Mouse (Mus musculus): ENCODE measurements around the gene Dnah14. TPM values are rescaled to one million over a fixed set of nuclear protein-coding genes. Genes with fewer than 3 reads are reported as not detected.
A peak's percentile ranks its signal among the peaks of the same experiment; 100 is the strongest.

Dnah14 gene
- polyA plus RNA-seq, 1 experiment from 2014 or later = 1.0 TPM

GRCm38 (mm10) chr1:181555475-181555874, 20.9 kb upstream of the Dnah14 start:
- Histone ChIP-seq H3K27me3 (ENCODE audit: insufficient read depth, poor library complexity, severe bottlenecking) (no peaks in the 10 kb centered on the region), H3K4me1 (replicated peaks) (peaks cover 15% of the 10 kb centered on the region), H3K27ac (no peak overlapping the region), H3K9me3 (no peaks in the 10 kb centered on the region), H3K36me3 (no peaks in the 10 kb centered on the region), H3K4me3 (no peak overlapping the region)
- DNase-seq (ENCODE audit: low spot score) = no peak
- WGBS = 89% methylated on average over 5 of the region's 5 CpGs

GRCm38 (mm10) chr1:181559655-181560054, 16.7 kb upstream of the Dnah14 start:
- DNase-seq (ENCODE audit: low spot score) = no peak
- no peak overlapping the region for H3K4me3 ChIP-seq
- WGBS = 82% methylated on average over 10 of the region's 10 CpGs

GRCm38 (mm10) chr1:181560325-181560724, 16.0 kb upstream of the Dnah14 start:
- Histone ChIP-seq H3K36me3 (no peaks in the 10 kb centered on the region), H3K27me3 (ENCODE audit: insufficient read depth, poor library complexity, severe bottlenecking) (0 out of 2 replicates have a peak, but pooled peaks cover 4% of the 10 kb centered on the region), H3K4me1 (replicated peaks) (peaks cover 10% of the 10 kb centered on the region), H3K9me3 (no peaks in the 10 kb centered on the region), H3K27ac (no peak overlapping the region), H3K4me3 (no peak overlapping the region)
- DNase-seq (ENCODE audit: low spot score) = no peak
- WGBS = 89% methylated on average over 6 of the region's 6 CpGs

More at GRCm38 (mm10) chr1:181559655-181560054, 16.7 kb upstream of the Dnah14 start:
- Histone ChIP-seq H3K27me3 (ENCODE audit: insufficient read depth, poor library complexity, severe bottlenecking) (0 out of 2 replicates have a peak, but pooled peaks cover 4% of the 10 kb centered on the region), H3K4me1 (replicated peaks) (peaks cover 10% of the 10 kb centered on the region), H3K27ac (no peak overlapping the region), H3K9me3 (no peaks in the 10 kb centered on the region), H3K36me3 (no peaks in the 10 kb centered on the region)

DNA sequence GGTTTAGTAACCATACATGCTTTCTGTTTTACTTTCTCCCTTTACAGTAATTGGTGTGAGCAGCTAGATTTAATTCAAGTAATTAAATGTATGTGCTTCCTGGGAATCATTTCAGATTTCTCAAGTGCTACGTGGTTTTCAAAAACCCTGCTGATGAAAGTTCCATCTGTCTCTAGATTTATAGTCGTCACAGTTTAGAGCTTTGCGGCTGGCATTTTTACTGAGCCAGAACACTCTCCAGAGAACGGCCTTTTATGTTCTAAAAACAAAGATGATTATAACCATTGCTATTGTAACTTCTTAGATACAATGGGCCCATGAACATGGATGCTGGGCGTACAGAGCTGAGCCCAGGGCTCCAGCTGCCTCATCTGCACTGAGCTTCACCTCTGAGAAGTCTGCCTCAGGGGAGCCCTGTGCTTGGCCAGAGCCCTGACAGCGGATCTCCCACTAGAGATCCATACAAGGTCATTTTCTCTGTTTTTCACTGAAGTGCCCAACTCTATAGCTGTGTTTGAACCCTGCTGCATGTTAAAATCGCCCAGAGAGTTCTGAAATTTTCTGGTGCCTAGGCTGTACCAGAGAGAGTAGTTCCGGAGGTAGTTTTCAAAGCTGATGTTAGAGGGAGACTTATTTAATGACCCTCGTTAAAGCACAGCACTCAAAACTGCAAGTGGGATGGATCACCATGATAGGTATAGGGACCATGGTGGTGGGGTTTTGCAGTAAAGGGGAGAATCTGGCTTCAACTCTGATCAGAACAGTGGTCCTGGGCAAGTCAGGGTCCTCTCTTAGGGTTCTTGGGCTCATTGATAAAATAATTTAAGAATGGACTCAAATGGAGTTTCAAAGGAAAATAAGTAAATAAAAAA, 15.2 kb upstream of the Dnah14 start:
- Histone ChIP-seq H3K9me3 (no peaks in the 10 kb centered on the region), H3K4me1 (replicated peaks) (peaks cover 10% of the 10 kb centered on the region), H3K27me3 (ENCODE audit: insufficient read depth, poor library complexity, severe bottlenecking) (0 out of 2 replicates have a peak, but pooled peaks cover 4% of the 10 kb centered on the region), H3K4me3 (no peak overlapping the region), H3K27ac (no peak overlapping the region; the same call in 1 of the 2 replicates), H3K36me3 (no peaks in the 10 kb centered on the region)
- 78% methylated on average over 9 of the region's 9 CpGs for WGBS
- no peak for DNase-seq (ENCODE audit: low spot score)

DNA sequence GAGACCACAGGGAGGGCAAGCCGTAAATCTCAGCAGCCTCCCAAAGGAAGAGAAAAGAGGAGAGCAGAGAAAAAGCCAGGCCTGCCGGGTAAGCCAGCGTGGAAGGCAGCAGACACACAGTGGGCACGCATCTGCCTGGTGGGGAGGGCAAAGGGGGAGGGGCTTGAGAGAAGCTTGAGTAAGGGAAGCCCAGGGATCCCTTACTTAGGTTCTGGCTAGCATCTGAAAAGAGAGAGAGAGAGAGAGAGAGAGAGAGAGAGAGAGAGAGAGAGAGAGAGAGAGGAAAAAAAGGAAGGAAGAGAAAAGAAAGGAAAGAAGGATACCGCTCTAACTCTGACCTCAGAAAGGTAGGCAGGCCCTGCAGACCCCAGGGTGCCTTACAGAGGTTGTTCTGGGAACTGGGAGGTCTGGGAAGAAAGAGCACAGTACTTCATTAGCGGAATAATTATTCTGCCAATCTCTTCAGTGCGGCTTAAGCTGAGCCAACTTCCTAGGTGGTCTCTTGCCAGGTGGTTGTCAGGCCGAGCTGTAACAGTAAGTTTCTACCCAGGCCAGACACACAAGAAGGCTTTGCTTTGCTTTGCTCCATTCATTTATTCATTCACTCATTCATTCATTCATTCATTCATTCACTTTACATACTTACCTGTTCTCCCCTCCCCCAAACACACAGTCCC, 14.5 kb upstream of the Dnah14 start:
- Histone ChIP-seq H3K4me3 (no peak overlapping the region), H3K27ac (peak overlapping the region; percentile 8; the same call in 1 of the 2 replicates), H3K27me3 (ENCODE audit: insufficient read depth, poor library complexity, severe bottlenecking) (0 out of 2 replicates have a peak, but pooled peaks cover 4% of the 10 kb centered on the region), H3K36me3 (no peaks in the 10 kb centered on the region), H3K4me1 (replicated peaks) (peaks cover 10% of the 10 kb centered on the region), H3K9me3 (no peaks in the 10 kb centered on the region)
- 27% methylated on average over 8 of the region's 8 CpGs for WGBS
- DNase-seq (ENCODE audit: low spot score) = no peak

- Histone ChIP-seq H3K9me3 (no peaks in the 10 kb centered on the region), H3K4me1 (replicated peaks) (no peaks in the 10 kb centered on the region), H3K27me3 (ENCODE audit: insufficient read depth, poor library complexity, severe bottlenecking) (0 out of 2 replicates have a peak, but pooled peaks cover under 1% of the 10 kb centered on the region), H3K27ac (no peak overlapping the region), H3K36me3 (no peaks in the 10 kb centered on the region), H3K4me3 (no peak overlapping the region)
- DNase-seq (ENCODE audit: low spot score) = no peak
- 79% methylated on average over 9 of the region's 9 CpGs for WGBS
Measured at GRCm38 (mm10) chr1:181569447-181569846, 6.9 kb upstream of the Dnah14 start.

- 68% methylated on average over 8 of the region's 8 CpGs for WGBS
Measured at GRCm38 (mm10) chr1:181583152-181583551, 6.8 kb downstream of the Dnah14 start.

DNA sequence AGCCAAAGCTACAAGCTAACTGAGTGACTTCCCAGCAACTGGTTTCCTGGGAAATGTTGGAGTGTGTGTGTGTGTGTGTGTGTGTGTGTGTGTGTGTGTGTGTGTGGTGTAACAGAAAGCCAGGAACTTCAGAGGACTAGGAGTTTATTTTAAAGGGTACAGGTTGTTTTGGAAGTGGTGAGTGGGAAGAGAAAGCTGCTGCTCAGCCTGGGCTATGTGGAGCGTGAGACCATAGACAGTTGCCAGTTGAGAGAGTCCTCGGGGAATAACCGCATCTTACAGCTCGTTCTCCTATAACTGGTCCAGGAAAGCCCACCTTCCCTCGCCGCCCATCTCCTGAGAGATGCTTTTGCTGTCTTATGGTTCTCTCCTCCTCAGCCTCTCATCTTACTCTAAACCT, 12.8 kb downstream of the Dnah14 start:
- Histone ChIP-seq H3K27me3 (ENCODE audit: insufficient read depth, poor library complexity, severe bottlenecking) (no peaks in the 10 kb centered on the region), H3K36me3 (no peaks in the 10 kb centered on the region), H3K27ac (no peak overlapping the region), H3K4me1 (replicated peaks) (no peaks in the 10 kb centered on the region), H3K4me3 (no peak overlapping the region), H3K9me3 (no peaks in the 10 kb centered on the region)
- DNase-seq (ENCODE audit: low spot score) = no peak
- 82% methylated on average over 6 of the region's 6 CpGs for WGBS

More at GRCm38 (mm10) chr1:181583152-181583551, 6.8 kb downstream of the Dnah14 start:
- Histone ChIP-seq H3K36me3 (no peaks in the 10 kb centered on the region), H3K4me1 (replicated peaks) (no peaks in the 10 kb centered on the region), H3K27me3 (ENCODE audit: insufficient read depth, poor library complexity, severe bottlenecking) (no peaks in the 10 kb centered on the region), H3K9me3 (no peaks in the 10 kb centered on the region), H3K4me3 (no peak overlapping the region), H3K27ac (no peak overlapping the region; the same call in 1 of the 2 replicates)
- no peak for DNase-seq (ENCODE audit: low spot score)

- Histone ChIP-seq H3K27me3 (ENCODE audit: insufficient read depth, poor library complexity, severe bottlenecking) (no peaks in the 10 kb centered on the region), H3K4me3 (no peak overlapping the region), H3K36me3 (no peaks in the 10 kb centered on the region), H3K27ac (no peak overlapping the region), H3K4me1 (replicated peaks) (0 out of 2 replicates have a peak, but pooled peaks cover 5% of the 10 kb centered on the region), H3K9me3 (no peaks in the 10 kb centered on the region)
- 47% methylated on average over 4 of the region's 4 CpGs for WGBS
- DNase-seq (ENCODE audit: low spot score) = no peak
Measured at GRCm38 (mm10) chr1:181599376-181599775, 23.0 kb downstream of the Dnah14 start.

DNA sequence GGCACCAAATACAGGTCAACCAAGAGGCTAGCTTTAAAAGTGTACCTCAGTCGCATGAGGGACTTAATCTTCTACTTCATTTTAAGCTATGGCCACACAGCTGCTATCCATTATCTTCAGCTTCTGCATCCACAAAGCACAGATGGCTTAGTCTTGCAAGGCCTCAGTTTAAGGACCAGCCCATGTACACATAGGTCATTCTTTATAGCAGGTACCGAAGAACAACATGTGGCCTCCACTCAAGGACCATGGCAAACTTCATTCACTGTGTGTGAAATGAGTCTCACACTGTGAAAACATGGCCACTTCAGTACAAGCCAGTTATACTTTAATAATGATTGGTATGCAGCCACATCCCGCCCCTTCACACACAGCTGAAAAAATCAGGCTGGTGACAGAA, 34.8 kb downstream of the Dnah14 start:
- no peaks in the 10 kb centered on the region for H3K27me3 ChIP-seq (ENCODE audit: insufficient read depth, poor library complexity, severe bottlenecking)
- no peaks in the 10 kb centered on the region for H3K4me1 ChIP-seq (replicated peaks)
- H3K9me3 ChIP-seq = no peaks in the 10 kb centered on the region
- no peak overlapping the region for H3K27ac ChIP-seq
- H3K4me3 ChIP-seq = no peak overlapping the region
- peak; percentile 9 for DNase-seq (ENCODE audit: low spot score)
- WGBS = 71% methylated on average over 3 of the region's 3 CpGs
- H3K36me3 ChIP-seq = no peaks in the 10 kb centered on the region

DNA sequence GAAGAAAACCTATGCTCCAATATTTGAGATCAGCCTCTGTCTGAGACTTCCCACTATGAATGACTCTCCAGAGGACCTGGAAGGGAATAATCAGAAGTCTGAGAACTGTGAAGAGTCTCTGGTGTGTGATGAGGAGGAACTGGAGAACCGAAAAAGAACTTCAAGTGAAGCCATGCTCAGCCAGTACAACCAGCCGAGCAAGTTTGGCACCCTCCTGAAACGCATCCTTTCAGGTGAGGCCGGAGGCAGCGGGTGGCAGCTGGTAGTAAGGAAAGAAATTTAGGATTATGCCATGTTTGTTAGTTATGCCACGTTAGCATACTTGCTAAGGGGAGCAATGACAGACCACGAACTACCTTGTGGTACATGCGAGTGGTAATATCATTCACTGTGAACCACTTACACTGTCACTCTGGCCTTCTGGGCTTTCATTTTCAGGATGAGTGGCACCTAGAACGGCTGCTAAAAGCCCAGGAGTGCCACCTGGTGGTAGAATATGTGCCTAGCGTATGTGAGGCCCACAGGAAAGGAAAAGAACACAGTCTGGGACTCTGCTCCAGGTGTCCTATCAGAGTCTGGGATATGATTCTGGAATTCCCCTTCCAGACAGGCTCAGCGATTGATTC, 39.6 kb downstream of the Dnah14 start:
- no peaks in the 10 kb centered on the region for H3K27me3 ChIP-seq (ENCODE audit: insufficient read depth, poor library complexity, severe bottlenecking)
- 48% methylated on average over 11 of the region's 11 CpGs for WGBS
- no peak overlapping the region for H3K4me3 ChIP-seq
- DNase-seq (ENCODE audit: low spot score) = peak; percentile 67
- H3K9me3 ChIP-seq = no peaks in the 10 kb centered on the region
- no peaks in the 10 kb centered on the region for H3K36me3 ChIP-seq
- H3K4me1 ChIP-seq (replicated peaks) = no peaks in the 10 kb centered on the region
- no peak overlapping the region for H3K27ac ChIP-seq

DNA sequence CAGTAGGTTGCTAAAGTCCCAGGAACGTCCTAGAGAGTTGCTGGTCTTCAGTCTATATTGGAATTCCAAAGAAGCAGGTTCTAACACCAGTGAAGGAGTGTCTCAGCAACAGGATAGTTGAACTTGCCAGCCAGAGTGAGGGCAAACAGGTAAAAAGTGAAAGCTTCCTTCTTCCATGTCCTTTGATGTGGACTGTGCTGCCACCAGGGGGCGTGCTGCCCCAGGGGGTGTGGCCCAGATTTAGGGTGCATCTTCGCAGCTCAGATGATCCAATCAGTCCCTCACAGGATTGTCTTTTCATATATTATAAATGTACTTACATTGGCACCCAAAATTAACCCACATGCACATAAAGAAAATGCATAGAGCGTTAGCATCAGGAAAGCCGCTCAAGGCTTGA, 41.0 kb downstream of the Dnah14 start:
- DNase-seq (ENCODE audit: low spot score) = peak; percentile 36

More for the DNA sequence above, 41.0 kb downstream of the Dnah14 start:
- H3K27me3 ChIP-seq (ENCODE audit: insufficient read depth, poor library complexity, severe bottlenecking) = no peaks in the 10 kb centered on the region
- no peaks in the 10 kb centered on the region for H3K36me3 ChIP-seq
- no peaks in the 10 kb centered on the region for H3K4me1 ChIP-seq (replicated peaks)
- H3K9me3 ChIP-seq = no peaks in the 10 kb centered on the region
- H3K27ac ChIP-seq = no peak overlapping the region
- WGBS = 49% methylated on average over 5 of the region's 5 CpGs
- H3K4me3 ChIP-seq = no peak overlapping the region
